Mouse (Mus musculus) bone marrow macrophage, adult 2 months (primary cell): ENCODE results near the gene Mfsd2b.
A peak's percentile ranks its signal among the peaks of the same experiment; 100 is the strongest.

Experiments used
- CTCF ChIP-seq: IDR thresholded peaks from 2 replicates; pipeline ENCODE4 v1.5.1; 2012; ENCODE audit warnings: low read depth, mild to moderate bottlenecking, low read length, moderate library complexity
- POLR2A ChIP-seq: IDR thresholded peaks from 2 replicates; pipeline ENCODE4 v1.6.1; 2012; ENCODE audit warnings: mild to moderate bottlenecking, low read depth, low read length, borderline replicate concordance

DNA sequence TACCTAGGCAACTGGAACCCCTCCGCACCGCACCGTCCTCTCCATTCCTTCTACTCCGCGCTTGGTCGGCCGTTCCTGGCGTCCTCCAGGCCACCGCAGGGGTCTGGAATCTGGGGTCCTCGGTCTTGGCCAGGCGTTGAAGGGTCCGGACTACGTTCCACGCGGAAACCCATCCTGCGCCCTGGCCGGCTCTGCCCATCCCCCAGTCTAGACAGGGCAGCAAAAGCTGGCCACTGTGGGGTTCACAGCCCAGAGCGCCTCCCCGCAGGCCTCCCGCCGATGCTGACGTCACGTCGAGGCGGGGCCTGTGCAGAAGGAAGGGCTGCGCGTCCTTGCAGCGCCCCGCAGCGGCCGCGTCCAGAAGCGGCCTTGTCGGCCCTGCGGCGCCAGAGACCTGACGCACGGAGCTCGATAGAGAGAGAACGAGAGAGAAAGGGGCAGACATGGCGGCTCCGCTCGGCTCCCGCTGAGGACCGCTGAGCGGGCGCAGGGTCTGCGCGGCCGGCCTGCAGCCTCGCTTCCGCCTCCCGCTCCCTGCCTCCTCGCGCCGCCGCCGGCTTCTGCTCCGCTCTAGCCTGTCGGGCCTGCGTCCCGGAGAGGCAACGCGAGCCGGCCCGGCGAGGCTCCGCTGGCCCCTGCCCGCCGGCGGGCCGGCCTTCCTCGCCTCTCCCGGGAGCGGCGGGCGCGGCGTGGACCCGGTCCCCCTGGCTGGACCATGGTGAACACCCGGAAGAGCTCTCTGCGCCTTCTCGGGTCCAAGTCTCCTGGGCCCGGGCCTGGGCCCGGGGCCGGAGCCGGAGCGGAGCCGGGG lies 43.0 kb upstream of the Mfsd2b start, which contains the start of gene Atad2b:
- TF ChIP-seq CTCF (peak; percentile 34; the same call in 1 of the 2 replicates), POLR2A (no peak)
